Mouse (Mus musculus): ENCODE results near the gene 6430548M08Rik. TPM values are rescaled to one million over a fixed set of nuclear protein-coding genes. Genes with fewer than 3 reads are reported as not detected.
A peak's percentile ranks its signal among the peaks of the same experiment; 100 is the strongest.

Gene 6430548M08Rik
- total RNA-seq (2021): 100 to 1,000 TPM; 108 to 110 TPM
- long read RNA-seq, experiment 1, full-length matches to known transcripts: 42 of 71 reads
- long read RNA-seq, experiment 1, partial matches to known transcripts: 6 of 71 reads
- long read RNA-seq, experiment 1, other reads (novel, unspliced or antisense): 23 of 71 reads
- long read RNA-seq, experiment 2, full-length matches to known transcripts: 38 of 60 reads
- long read RNA-seq, experiment 2, partial matches to known transcripts: 7 of 60 reads
- long read RNA-seq, experiment 2, other reads (novel, unspliced or antisense): 15 of 60 reads

- DNase-seq (ENCODE audit: low spot score in 2 of 2): peak; percentile 99 to 100
Measured at GRCm38 (mm10) chr8:120113758-120114255, at the start of gene 6430548M08Rik. 6430548M08Rik (plus strand) TSS chr8:120114152.

GRCm38 (mm10) chr8:120065611-120066010, 48.3 kb upstream of the 6430548M08Rik start:
- DNase-seq (ENCODE audit: low spot score in 2 of 2): no peak

- DNase-seq (ENCODE audit: low spot score in 2 of 2): no peak
Measured at GRCm38 (mm10) chr8:120066226-120066625, 47.7 kb upstream of the 6430548M08Rik start.

- DNase-seq (ENCODE audit: low spot score in 2 of 2): no peak
Measured at GRCm38 (mm10) chr8:120067936-120068668, 45.9 kb upstream of the 6430548M08Rik start.

- DNase-seq (ENCODE audit: low spot score in 2 of 2): peak; percentile 83 to 87
Measured at GRCm38 (mm10) chr8:120071684-120072083, 42.3 kb upstream of the 6430548M08Rik start.

- no peak for DNase-seq (ENCODE audit: low spot score in 2 of 2)
Measured at GRCm38 (mm10) chr8:120072259-120072658, 41.7 kb upstream of the 6430548M08Rik start.

DNA sequence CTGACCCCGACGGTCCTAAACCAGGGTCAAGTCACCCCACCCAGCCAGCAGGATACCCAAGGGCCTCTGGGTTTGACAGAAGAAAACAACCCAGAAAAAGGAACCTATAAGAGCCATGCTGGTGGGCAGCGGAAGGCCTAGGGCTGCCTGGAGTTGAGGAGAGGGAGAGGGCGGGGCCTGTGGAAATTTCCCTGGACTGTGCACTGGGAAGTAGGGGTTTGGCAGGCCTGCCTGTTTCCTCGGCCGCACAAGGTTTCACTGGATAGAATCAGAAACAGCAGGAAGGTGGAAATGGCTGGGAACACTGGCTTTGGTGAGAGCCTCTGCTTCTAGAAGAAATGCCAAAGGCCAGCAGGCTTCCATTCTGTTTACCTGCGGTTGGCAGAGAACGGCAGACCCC, 41.1 kb upstream of the 6430548M08Rik start:
- DNase-seq (ENCODE audit: low spot score in 2 of 2): no peak

DNA sequence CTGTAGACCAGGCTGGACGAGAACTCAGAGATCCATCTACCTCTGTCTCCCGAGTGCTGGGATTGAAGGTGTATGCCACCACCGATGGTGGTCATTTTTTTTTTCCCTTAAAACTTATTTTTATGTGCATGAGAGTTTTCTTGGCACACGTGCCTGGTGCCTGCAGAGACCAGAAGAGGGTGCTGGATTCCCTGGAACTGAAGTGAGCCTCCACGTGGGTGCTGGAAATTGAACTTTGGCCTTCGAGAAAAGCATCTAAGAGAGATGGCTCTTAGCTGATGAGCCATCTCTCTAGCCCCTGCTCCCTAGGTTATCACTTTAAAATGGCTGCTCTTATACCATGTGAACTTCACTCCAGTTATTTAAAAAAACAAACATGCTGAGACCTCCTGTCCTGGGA, 39.4 kb upstream of the 6430548M08Rik start:
- DNase-seq (ENCODE audit: low spot score in 2 of 2): no peak

GRCm38 (mm10) chr8:120075347-120075746, 38.6 kb upstream of the 6430548M08Rik start:
- DNase-seq (ENCODE audit: low spot score in 2 of 2): no peak

GRCm38 (mm10) chr8:120078080-120078479, 35.9 kb upstream of the 6430548M08Rik start:
- peak; percentile 65 to 73 for DNase-seq (ENCODE audit: low spot score in 2 of 2)

DNA sequence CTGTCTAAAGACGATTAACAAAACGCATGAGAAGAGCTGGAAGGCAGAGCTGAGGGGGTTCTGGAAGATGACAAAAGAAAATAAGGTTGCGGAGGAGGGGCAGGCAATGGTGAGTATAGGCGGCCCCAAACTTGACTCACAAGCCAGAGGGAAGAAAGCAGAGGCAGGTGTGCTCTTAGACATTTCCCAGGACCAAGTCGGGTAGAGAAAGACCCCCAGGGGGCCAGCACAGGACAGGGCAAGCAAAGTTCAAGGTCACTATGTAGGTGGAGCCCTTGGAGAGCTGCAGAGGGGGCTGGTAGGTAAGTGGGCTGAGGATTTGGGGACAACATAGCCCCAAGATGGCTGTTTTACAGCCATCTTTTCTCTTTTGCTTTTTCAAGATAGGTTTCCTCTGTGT, 34.6 kb upstream of the 6430548M08Rik start:
- DNase-seq (ENCODE audit: low spot score in 2 of 2): no peak

DNA sequence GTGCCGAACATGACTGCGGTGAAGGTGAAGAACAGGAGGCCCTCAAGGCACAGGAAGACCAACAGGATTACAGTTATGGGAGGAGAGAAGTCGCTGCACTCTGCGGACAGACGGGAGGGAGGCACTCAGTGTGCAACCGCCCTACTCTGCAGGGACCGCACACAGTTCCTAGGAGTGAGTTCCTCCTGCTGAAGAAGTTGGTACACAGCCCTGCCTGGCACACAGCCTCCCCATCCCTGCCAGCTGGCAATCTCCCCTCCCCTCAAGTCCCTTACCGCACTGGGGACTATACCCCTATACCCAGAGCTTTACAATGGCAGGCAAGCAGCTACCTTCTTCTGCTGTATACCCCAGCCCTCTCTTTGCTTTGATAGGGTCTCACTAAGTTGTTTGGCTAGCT, 30.7 kb upstream of the 6430548M08Rik start:
- DNase-seq (ENCODE audit: low spot score in 2 of 2): peak in 1 of 2 experiments; percentile 36

DNA sequence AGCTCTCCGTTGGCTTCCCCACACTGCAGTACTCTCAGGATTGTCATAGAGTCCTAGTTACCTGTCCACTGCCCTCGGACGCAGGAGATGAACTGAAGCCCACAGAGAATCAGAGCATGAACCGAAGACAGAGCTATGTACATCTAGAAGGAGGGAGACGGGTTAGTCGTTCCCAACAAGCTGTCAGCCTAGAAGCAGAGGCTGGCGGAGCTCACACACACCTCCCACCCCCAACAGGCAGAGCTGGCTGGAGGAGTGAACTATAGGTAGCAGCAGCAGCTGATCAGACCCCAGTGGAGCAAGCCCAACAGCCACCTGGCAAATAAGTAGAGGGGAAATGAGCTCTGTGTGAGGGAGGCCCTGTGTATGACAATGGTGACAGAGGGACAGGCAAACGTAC, 29.2 kb upstream of the 6430548M08Rik start:
- no peak for DNase-seq (ENCODE audit: low spot score in 2 of 2)

- DNase-seq (ENCODE audit: low spot score in 2 of 2): no peak
Measured at GRCm38 (mm10) chr8:120089511-120089910, 24.4 kb upstream of the 6430548M08Rik start.

GRCm38 (mm10) chr8:120091032-120091431, 22.9 kb upstream of the 6430548M08Rik start:
- DNase-seq (ENCODE audit: low spot score in 2 of 2): no peak

DNA sequence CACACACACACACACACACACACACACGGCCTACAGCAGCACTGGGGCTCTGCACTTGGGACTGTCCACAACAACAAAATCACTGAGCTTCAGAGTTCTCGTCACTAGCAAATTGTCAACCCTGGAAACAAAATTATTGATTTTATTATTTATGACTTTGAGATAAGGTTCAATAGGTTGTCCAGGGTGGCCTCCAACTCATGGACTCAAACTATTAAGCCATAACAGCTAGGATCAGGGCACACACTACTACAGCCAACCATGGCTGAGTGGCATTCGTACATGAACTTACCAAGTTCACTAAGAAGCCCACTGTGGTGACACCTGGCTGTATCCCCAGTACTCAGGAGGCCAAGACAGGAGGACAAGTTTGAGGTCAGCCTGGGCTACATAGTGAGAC, 20.8 kb upstream of the 6430548M08Rik start:
- DNase-seq (ENCODE audit: low spot score in 2 of 2): no peak

DNA sequence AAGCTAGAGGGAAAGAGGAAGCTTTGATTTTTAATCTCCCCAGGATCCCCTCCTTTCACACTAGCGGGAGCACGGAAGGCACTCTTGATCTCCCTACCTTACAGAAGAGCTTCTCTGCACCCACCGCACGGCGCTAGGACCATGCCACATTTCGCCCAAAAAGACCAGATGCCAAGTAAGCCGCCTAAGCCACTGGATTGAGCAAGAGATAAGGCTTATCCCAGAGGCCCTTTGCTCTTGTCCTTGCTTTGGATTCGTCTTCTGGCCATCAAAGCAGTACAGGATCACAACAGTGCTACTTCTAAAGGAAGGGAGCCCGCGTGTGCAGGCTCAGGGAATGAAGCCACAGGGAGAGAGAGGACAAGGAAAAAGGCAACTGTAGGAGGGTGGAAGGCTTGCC, 19.2 kb upstream of the 6430548M08Rik start:
- DNase-seq (ENCODE audit: low spot score in 2 of 2): no peak

GRCm38 (mm10) chr8:120096486-120096885, 17.5 kb upstream of the 6430548M08Rik start:
- DNase-seq (ENCODE audit: low spot score in 2 of 2): no peak

GRCm38 (mm10) chr8:120100388-120101067, 13.4 kb upstream of the 6430548M08Rik start:
- no peak for DNase-seq (ENCODE audit: low spot score in 2 of 2)

DNA sequence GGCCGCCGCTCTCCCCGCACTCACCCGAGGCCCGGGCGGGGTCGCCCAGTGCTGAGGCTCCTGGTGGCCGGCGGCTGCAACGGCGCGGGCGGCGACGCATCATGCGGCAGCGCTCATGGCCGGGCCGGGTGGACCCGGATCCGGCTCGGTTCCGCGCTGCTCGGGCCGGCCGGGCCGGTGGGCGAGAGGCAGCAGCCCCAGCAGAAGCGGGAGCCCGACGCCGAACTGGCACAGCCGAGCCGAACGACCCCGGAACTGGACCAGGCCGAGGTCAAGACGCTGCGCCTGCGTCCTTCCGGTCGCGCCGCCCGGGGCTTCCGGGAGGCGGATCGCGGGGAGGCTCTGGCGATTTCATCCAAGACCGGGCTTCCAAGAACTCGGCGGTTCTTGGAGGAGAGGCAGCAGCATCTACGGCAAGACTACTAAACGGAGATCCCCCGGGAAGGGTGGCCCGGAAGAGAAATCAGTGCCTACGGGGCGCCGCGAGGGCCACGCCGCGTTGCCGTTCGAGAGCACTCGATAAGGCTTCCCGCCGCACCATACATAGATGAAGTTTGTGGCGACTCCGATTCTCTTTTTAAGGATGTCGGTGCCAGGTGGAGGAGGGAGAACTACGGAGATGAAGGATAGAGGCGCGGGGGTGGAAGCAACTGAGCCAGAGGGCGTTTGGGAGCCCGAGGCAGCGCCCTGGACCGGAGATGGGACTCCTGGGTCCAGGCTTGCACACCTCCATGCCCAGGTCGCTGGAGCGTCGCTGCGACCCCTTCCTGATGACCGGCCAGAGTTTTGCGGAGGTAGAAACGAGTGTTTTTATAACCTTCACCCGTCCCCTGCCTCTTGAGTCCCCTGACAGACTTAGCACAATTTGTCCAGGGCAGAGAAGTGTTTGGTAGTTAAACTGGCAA, 12.6 kb upstream of the 6430548M08Rik start, which contains the start of gene Zdhhc7:
Gene Zdhhc7, minus strand, starts transcription at position 415 of the 905 bp plus-strand sequence.
- DNase-seq (ENCODE audit: low spot score in 2 of 2): peak; percentile 81 to 87

GRCm38 (mm10) chr8:120103916-120104315, 10.0 kb upstream of the 6430548M08Rik start:
- no peak for DNase-seq (ENCODE audit: low spot score in 2 of 2)

All from layer of hippocampus, postnatal 14 days (tissue).